Mouse (Mus musculus) thymus, adult 2 months (tissue): Measurements from ENCODE around the gene Gatd1. TPM values are rescaled to one million over a fixed set of nuclear protein-coding genes. Genes with fewer than 3 reads are reported as not detected.

Source experiments
- DNase-seq: peaks from one replicate; pipeline ENCODE4 v3.0.0; 2021
- H3K27ac ChIP-seq: fragments of 200-500 bp; 2 replicates; pipeline ENCODE4 v1.5.1; 2012; ENCODE audit warnings: low read length, control low read depth; ENCODE audit not compliant: control insufficient read depth, insufficient read depth
- H3K27me3 ChIP-seq: fragments of 200-500 bp; 2 replicates; pipeline ENCODE4 v1.6.1; 2012; ENCODE audit warnings: mild to moderate bottlenecking, low read length, moderate library complexity, mixed read lengths; ENCODE audit not compliant: control insufficient read depth, insufficient read depth
- H3K36me3 ChIP-seq: fragments of 200-500 bp; 2 replicates; pipeline ENCODE4 v1.6.1; 2012; ENCODE audit warnings: mild to moderate bottlenecking, low read length, moderate library complexity; ENCODE audit not compliant: control insufficient read depth, insufficient read depth
- H3K4me1 ChIP-seq: fragments of 200-500 bp; replicated peaks from 2 replicates; pipeline ENCODE4 v1.6.1; 2012; ENCODE audit warnings: low read length; ENCODE audit not compliant: control insufficient read depth, insufficient read depth
- H3K4me3 ChIP-seq: fragments of 200-500 bp; 2 replicates; pipeline ENCODE4 v1.5.1; 2012; ENCODE audit warnings: mild to moderate bottlenecking, low read length, control low read depth, moderate library complexity; ENCODE audit not compliant: control insufficient read depth, insufficient read depth
- CTCF ChIP-seq: fragments of 200-500 bp; IDR thresholded peaks from 2 replicates; pipeline ENCODE4 v1.5.1; 2012; ENCODE audit warnings: mild to moderate bottlenecking, control low read depth, low read length, moderate library complexity, borderline replicate concordance; ENCODE audit not compliant: control insufficient read depth, poor library complexity, insufficient read depth; ENCODE audit errors: extremely low read depth
- POLR2A ChIP-seq: fragments of 200-500 bp; IDR thresholded peaks from 2 replicates; pipeline ENCODE4 v1.6.1; 2012; ENCODE audit warnings: mild to moderate bottlenecking, low read length, control low read depth, moderate library complexity; ENCODE audit not compliant: control insufficient read depth, poor library complexity, insufficient read depth; ENCODE audit errors: extremely low read depth
- WGBS: fragments of 180-500 bp; shearing (Covaris S2); methylation state at CpG from one replicate; pipeline ENCODE4 v1.1.7; 2018; 5-methylcytosine and 5-hydroxymethylcytosine counted together
- polyA plus RNA-seq: library from polyadenylated mRNA; depleted of rRNA; stranded (reverse); fragments of >200 nt; gene quantifications from 2 replicates; pipeline ENCODE4 v1.2.3, GENCODE M21; 2012

Gatd1 gene
- polyA plus RNA-seq, 1 experiment = 98.1 TPM

- WGBS = 98% methylated on average over 13 of the region's 13 CpGs
- Histone ChIP-seq H3K27me3 (no peaks in the 10 kb centered on the region), H3K36me3 (no peaks in the 10 kb centered on the region), H3K4me3 (peak overlapping the region; percentile 59; the same call in 1 of the 2 replicates), H3K27ac (no peak overlapping the region), H3K4me1 (peaks cover 22% of the 10 kb centered on the region)
- TF ChIP-seq CTCF = no peak
- no peak for TF ChIP-seq POLR2A
- DNase-seq = no peak
Observed at GRCm38 (mm10) chr7:141442199-141442598, 28.3 kb upstream of the Gatd1 start.

- TF ChIP-seq POLR2A = no peak
- TF ChIP-seq CTCF = no peak
- no peak for DNase-seq
- no peaks in the 10 kb centered on the region for H3K36me3 ChIP-seq
- WGBS = 98% methylated on average over 9 of the region's 9 CpGs
- H3K27ac ChIP-seq = no peak overlapping the region
- H3K27me3 ChIP-seq = no peaks in the 10 kb centered on the region
- no peak overlapping the region for H3K4me3 ChIP-seq
- H3K4me1 ChIP-seq = peaks cover 24% of the 10 kb centered on the region
Observed at GRCm38 (mm10) chr7:141441460-141441859, 27.5 kb upstream of the Gatd1 start.

GRCm38 (mm10) chr7:141440613-141441012 lies 26.7 kb upstream of the Gatd1 start:
- TF ChIP-seq POLR2A (no peak), CTCF (no peak)
- Histone ChIP-seq H3K36me3 (no peaks in the 10 kb centered on the region), H3K4me1 (peaks cover 33% of the 10 kb centered on the region), H3K27me3 (no peaks in the 10 kb centered on the region), H3K4me3 (no peak overlapping the region), H3K27ac (no peak overlapping the region)
- DNase-seq = no peak
- 49% methylated on average over 6 of the region's 6 CpGs for WGBS

- no peak for DNase-seq
- TF ChIP-seq CTCF = no peak
- TF ChIP-seq POLR2A = no peak
- 98% methylated on average over 11 of the region's 11 CpGs for WGBS
- peaks cover 38% of the 10 kb centered on the region for H3K4me1 ChIP-seq
- no peaks in the 10 kb centered on the region for H3K36me3 ChIP-seq
- H3K4me3 ChIP-seq = no peak overlapping the region
- no peaks in the 10 kb centered on the region for H3K27me3 ChIP-seq
- no peak overlapping the region for H3K27ac ChIP-seq
Observed at GRCm38 (mm10) chr7:141439811-141440210, 25.9 kb upstream of the Gatd1 start.

DNA sequence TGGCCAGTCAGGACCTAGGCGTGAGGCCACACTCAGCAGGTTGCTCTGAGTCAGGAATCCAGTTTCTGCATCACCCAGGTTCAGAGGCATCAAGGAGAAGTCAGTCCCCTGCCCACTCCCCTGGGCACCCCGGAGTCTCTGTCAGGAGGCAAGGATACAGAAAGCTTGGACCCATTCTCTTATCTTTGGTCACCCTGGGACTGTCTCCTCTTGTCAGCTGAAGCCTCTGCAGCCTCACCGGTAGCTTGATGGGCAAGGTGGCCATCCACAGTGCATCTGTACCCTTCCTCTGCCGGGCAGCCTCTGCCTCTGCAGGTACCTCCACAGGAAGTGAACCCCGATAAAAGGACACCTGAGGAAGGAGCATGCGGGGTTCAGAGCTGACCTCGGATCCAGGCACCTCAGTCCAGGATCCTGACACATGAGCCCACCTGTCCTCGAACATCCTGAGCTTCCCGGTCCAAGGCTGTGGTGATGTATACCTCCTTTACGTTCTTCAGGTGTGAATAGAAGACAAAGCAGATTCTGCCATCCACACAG lies 25.3 kb upstream of the Gatd1 start:
- Histone ChIP-seq H3K36me3 (no peaks in the 10 kb centered on the region), H3K27me3 (no peaks in the 10 kb centered on the region), H3K4me3 (no peak overlapping the region), H3K27ac (no peak overlapping the region), H3K4me1 (peaks cover 44% of the 10 kb centered on the region)
- WGBS = 98% methylated on average over 10 of the region's 10 CpGs
- TF ChIP-seq CTCF = no peak
- no peak for TF ChIP-seq POLR2A
- DNase-seq = no peak

DNA sequence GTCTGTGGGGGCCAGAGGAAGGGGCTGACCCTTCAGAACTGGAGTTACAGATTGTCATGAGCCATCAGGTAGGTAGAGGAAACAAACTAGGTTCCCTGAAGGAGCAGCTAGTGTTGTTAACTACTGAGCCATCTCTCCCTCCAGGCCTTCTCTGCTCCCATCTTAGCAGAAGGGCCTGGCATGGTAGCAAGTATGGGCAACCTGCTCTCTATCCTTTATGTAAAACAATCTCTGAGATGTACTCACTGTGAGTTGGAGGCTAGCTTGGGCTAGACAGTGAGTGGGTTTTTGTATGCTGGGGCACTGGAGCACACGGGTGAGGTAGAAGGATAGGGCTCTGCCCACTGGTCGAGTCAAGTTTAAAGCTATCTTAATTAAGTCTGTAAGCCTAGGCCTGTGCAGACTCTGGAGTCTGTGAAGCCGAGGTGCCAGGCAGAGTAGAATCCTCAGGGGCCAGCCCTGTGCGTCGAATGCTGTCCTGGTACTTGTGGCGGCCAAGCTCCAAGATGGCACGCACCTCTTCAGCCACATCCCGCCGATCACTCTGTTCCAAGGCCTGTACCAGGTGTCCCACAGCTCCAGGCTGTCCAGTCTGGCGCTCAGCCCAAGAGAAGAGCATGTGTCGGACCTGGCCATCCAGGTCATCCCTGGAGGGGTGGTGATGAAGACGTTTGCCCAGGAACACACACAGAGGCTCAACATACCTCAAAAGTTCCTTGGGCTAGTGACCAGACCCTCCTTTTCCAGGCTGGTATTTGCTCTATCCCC lies 24.4 kb upstream of the Gatd1 start:
- no peaks in the 10 kb centered on the region for H3K27me3 ChIP-seq
- H3K27ac ChIP-seq = no peak overlapping the region
- H3K4me3 ChIP-seq = no peak overlapping the region
- WGBS = 98% methylated on average over 12 of the region's 12 CpGs
- no peak for DNase-seq
- TF ChIP-seq POLR2A (no peak), CTCF (no peak)
- no peaks in the 10 kb centered on the region for H3K36me3 ChIP-seq
- peaks cover 46% of the 10 kb centered on the region for H3K4me1 ChIP-seq
